Mouse (Mus musculus): ENCODE measurements around the gene Nipa1. TPM values are rescaled to one million over a fixed set of nuclear protein-coding genes. Genes with fewer than 3 reads are reported as not detected.
"Not testable (repeated sequence)": the region's sequence is repeated elsewhere in the genome, so short reads cannot be mapped to it uniquely, and the experiment has no call there.

The Nipa1 gene
- total RNA-seq (2021) (10 to 100 TPM in 1 of 2 experiments, 1 to 10 TPM in 1; 4.8 to 10.6 TPM), polyA plus RNA-seq (2012; rRNA removed) (3.3 and 4.1 TPM in 2 replicates)
- long read RNA-seq, transcript Nipa1-201 (5 exons, 3,183 nt) = major isoform, 17 of 19 reads
- long read RNA-seq, partial matches to known transcripts = 0 of 19 reads
- long read RNA-seq, other reads (novel, unspliced or antisense) = 2 of 19 reads

GRCm38 (mm10) chr7:56019930-56020253 lies at the start of gene Nipa1:
Nipa1 (minus strand) TSS chr7:56019954.
- DNase-seq = no peak

- no peak for DNase-seq
Observed at GRCm38 (mm10) chr7:56066634-56067033, 46.9 kb upstream of the Nipa1 start.

- DNase-seq = no peak
Observed at GRCm38 (mm10) chr7:56066136-56066535, 46.4 kb upstream of the Nipa1 start.

- DNase-seq = peak; percentile 77
Observed at GRCm38 (mm10) chr7:56064876-56065275, 45.1 kb upstream of the Nipa1 start.

GRCm38 (mm10) chr7:56055338-56055737 lies 35.6 kb upstream of the Nipa1 start:
- no peak for DNase-seq

- no peak for DNase-seq
Observed at GRCm38 (mm10) chr7:56052996-56053395, 33.2 kb upstream of the Nipa1 start.

- peak; percentile 57 for DNase-seq
Observed at GRCm38 (mm10) chr7:56050487-56050911, 30.7 kb upstream of the Nipa1 start.

- peak; percentile 100 for DNase-seq
Observed at GRCm38 (mm10) chr7:56049831-56050321, 30.1 kb upstream of the Nipa1 start, which contains the start of gene Herc2. Herc2 (plus strand) TSS chr7:56050196.

GRCm38 (mm10) chr7:56047178-56047577 lies 27.4 kb upstream of the Nipa1 start:
- DNase-seq = peak; percentile 22

- DNase-seq = no peak
Observed at GRCm38 (mm10) chr7:56044267-56044629, 24.5 kb upstream of the Nipa1 start.

- no peak for DNase-seq
Observed at GRCm38 (mm10) chr7:56043577-56044266, 24.0 kb upstream of the Nipa1 start.

GRCm38 (mm10) chr7:56042353-56042752 lies 22.6 kb upstream of the Nipa1 start:
- peak; percentile 68 for DNase-seq

GRCm38 (mm10) chr7:56023586-56023985 lies 3.8 kb upstream of the Nipa1 start:
- no peak for DNase-seq

GRCm38 (mm10) chr7:56018972-56019929 lies 503 bp downstream of the Nipa1 start:
- DNase-seq = peak; percentile 85

GRCm38 (mm10) chr7:56018446-56018971 lies 1.2 kb downstream of the Nipa1 start:
- DNase-seq = no peak

GRCm38 (mm10) chr7:56017761-56018160 lies 2.0 kb downstream of the Nipa1 start:
- DNase-seq = no peak

- DNase-seq = no peak
Observed at GRCm38 (mm10) chr7:56015837-56016236, 3.9 kb downstream of the Nipa1 start.

- no peak for DNase-seq
Observed at GRCm38 (mm10) chr7:56015172-56015571, 4.6 kb downstream of the Nipa1 start.

- not testable (repeated sequence) for DNase-seq
Observed at GRCm38 (mm10) chr7:56014002-56014702, 5.6 kb downstream of the Nipa1 start.

GRCm38 (mm10) chr7:56013261-56014001 lies 6.3 kb downstream of the Nipa1 start:
- no peak for DNase-seq

- no peak for DNase-seq
Observed at GRCm38 (mm10) chr7:56011018-56011333, 8.8 kb downstream of the Nipa1 start.
